Mouse (Mus musculus): ENCODE measurements around the gene Fasn. TPM values are rescaled to one million over a fixed set of nuclear protein-coding genes. Genes with fewer than 3 reads are reported as not detected.
A peak's percentile ranks its signal among the peaks of the same experiment; 100 is the strongest.
"Not testable (repeated sequence)": the region's sequence is repeated elsewhere in the genome, so short reads cannot be mapped to it uniquely, and the experiment has no call there.

Fasn gene
- total RNA-seq (2021): 10 to 100 TPM; 12.5 to 20.0 TPM
- long read RNA-seq, experiment 1, full-length matches to known transcripts: 1 of 8 reads
- long read RNA-seq, experiment 1, partial matches to known transcripts: 5 of 8 reads
- long read RNA-seq, experiment 1, other reads (novel, unspliced or antisense): 2 of 8 reads
- long read RNA-seq, experiment 2, full-length matches to known transcripts: 3 of 9 reads
- long read RNA-seq, experiment 2, partial matches to known transcripts: 4 of 9 reads
- long read RNA-seq, experiment 2, other reads (novel, unspliced or antisense): 2 of 9 reads

GRCm38 (mm10) chr11:120823956-120824786, at the start of gene Fasn:
Fasn (minus strand) TSS chr11:120824547.
- intact Hi-C loops (cut with DNase I): no loop called here
- DNase-seq: peak; percentile 91 to 94

- DNase-seq: peak; percentile 40 to 46
- intact Hi-C loops (cut with DNase I): no loop called here
Measured at GRCm38 (mm10) chr11:120873206-120873605, 48.9 kb upstream of the Fasn start.

- intact Hi-C loops (cut with DNase I): no loop called here
- no peak for DNase-seq
Measured at GRCm38 (mm10) chr11:120871521-120871920, 47.2 kb upstream of the Fasn start.

- DNase-seq: no peak
- intact Hi-C loops (cut with DNase I): no loop called here
Measured at GRCm38 (mm10) chr11:120865816-120866215, 41.5 kb upstream of the Fasn start.

GRCm38 (mm10) chr11:120862819-120863218, 38.5 kb upstream of the Fasn start:
- intact Hi-C loops (cut with DNase I): no loop called here
- DNase-seq: no peak

- intact Hi-C loops (cut with DNase I); DNase-seq: not testable (repeated sequence)
Measured at GRCm38 (mm10) chr11:120855938-120856337, 31.6 kb upstream of the Fasn start.

GRCm38 (mm10) chr11:120853788-120854187, 29.4 kb upstream of the Fasn start:
- intact Hi-C loops (cut with DNase I): no loop called here

GRCm38 (mm10) chr11:120853158-120853557, 28.8 kb upstream of the Fasn start:
- intact Hi-C loops (cut with DNase I): no loop called here
- no peak for DNase-seq

More at GRCm38 (mm10) chr11:120853788-120854187, 29.4 kb upstream of the Fasn start:
- no peak for DNase-seq

GRCm38 (mm10) chr11:120852083-120852935, 28.0 kb upstream of the Fasn start:
- intact Hi-C loops (cut with DNase I): no loop called here
- no peak for DNase-seq

- intact Hi-C loops (cut with DNase I): no loop called here
- no peak for DNase-seq
Measured at GRCm38 (mm10) chr11:120851582-120851981, 27.2 kb upstream of the Fasn start.

GRCm38 (mm10) chr11:120851132-120851531, 26.8 kb upstream of the Fasn start:
- DNase-seq: no peak
- intact Hi-C loops (cut with DNase I): no loop called here

- no peak for DNase-seq
- intact Hi-C loops (cut with DNase I): no loop called here
Measured at GRCm38 (mm10) chr11:120850331-120851030, 26.1 kb upstream of the Fasn start.

- intact Hi-C loops (cut with DNase I): no loop called here
- no peak for DNase-seq
Measured at GRCm38 (mm10) chr11:120846725-120847475, 22.6 kb upstream of the Fasn start.

GRCm38 (mm10) chr11:120844329-120844728, 20.0 kb upstream of the Fasn start:
- intact Hi-C loops (cut with DNase I): no loop called here
- DNase-seq: no peak

- intact Hi-C loops (cut with DNase I): no loop called here
- no peak for DNase-seq
Measured at GRCm38 (mm10) chr11:120833555-120834280, 9.4 kb upstream of the Fasn start.

- DNase-seq; intact Hi-C loops (cut with DNase I): not testable (repeated sequence)
Measured at GRCm38 (mm10) chr11:120832962-120833361, 8.6 kb upstream of the Fasn start.

GRCm38 (mm10) chr11:120831659-120832440, 7.5 kb upstream of the Fasn start:
- DNase-seq: peak in 1 of 2 experiments; percentile 7
- intact Hi-C loops (cut with DNase I): no loop called here

GRCm38 (mm10) chr11:120830686-120831085, 6.3 kb upstream of the Fasn start:
- intact Hi-C loops (cut with DNase I): no loop called here
- no peak for DNase-seq

Measured in gastrocnemius, postnatal 36 days (tissue).